Mouse (Mus musculus): ENCODE results near the gene Hoxa11.

The Hoxa11 gene

GRCm38 (mm10) chr6:52232984-52233545, 12.5 kb downstream of the Hoxa11 start:
- no peak for DNase-seq (ENCODE audit: low spot score in 2 of 2)

GRCm38 (mm10) chr6:52232568-52232965, 13.0 kb downstream of the Hoxa11 start:
- DNase-seq (ENCODE audit: low spot score in 2 of 2), result no peak

- DNase-seq (ENCODE audit: low spot score in 2 of 2), result peak in 1 of 2 experiments; percentile 4
Measured at GRCm38 (mm10) chr6:52231885-52232567, 13.6 kb downstream of the Hoxa11 start.

- peak in 1 of 2 experiments; percentile 3 for DNase-seq (ENCODE audit: low spot score in 2 of 2)
Measured at GRCm38 (mm10) chr6:52230516-52231165, 15.0 kb downstream of the Hoxa11 start, which contains the start of gene Hoxa9. TSS of gene Hoxa9 (minus strand) at chr6:52231089.

GRCm38 (mm10) chr6:52229558-52230416, 15.8 kb downstream of the Hoxa11 start:
- no peak for DNase-seq (ENCODE audit: low spot score in 2 of 2)

GRCm38 (mm10) chr6:52228475-52229465, 16.8 kb downstream of the Hoxa11 start:
- no peak for DNase-seq (ENCODE audit: low spot score in 2 of 2)

GRCm38 (mm10) chr6:52227470-52228222, 18.0 kb downstream of the Hoxa11 start:
- no peak for DNase-seq (ENCODE audit: low spot score in 2 of 2)

GRCm38 (mm10) chr6:52226569-52227257, 18.9 kb downstream of the Hoxa11 start:
- no peak for DNase-seq (ENCODE audit: low spot score in 2 of 2)

GRCm38 (mm10) chr6:52225612-52226568, 19.7 kb downstream of the Hoxa11 start:
- DNase-seq (ENCODE audit: low spot score in 2 of 2), result peak in 1 of 2 experiments; percentile 54

GRCm38 (mm10) chr6:52224895-52225611, 20.6 kb downstream of the Hoxa11 start:
- no peak for DNase-seq (ENCODE audit: low spot score in 2 of 2)

GRCm38 (mm10) chr6:52223939-52224760, 21.5 kb downstream of the Hoxa11 start:
- peak in 1 of 2 experiments; percentile 11 for DNase-seq (ENCODE audit: low spot score in 2 of 2)

- no peak for DNase-seq (ENCODE audit: low spot score in 2 of 2)
Measured at GRCm38 (mm10) chr6:52222729-52223128, 22.9 kb downstream of the Hoxa11 start.

- no peak for DNase-seq (ENCODE audit: low spot score in 2 of 2)
Measured at GRCm38 (mm10) chr6:52221993-52222685, 23.5 kb downstream of the Hoxa11 start.

GRCm38 (mm10) chr6:52221337-52221992, 24.1 kb downstream of the Hoxa11 start, which contains the start of gene Hoxa7:
TSS of gene Hoxa7 (minus strand) at chr6:52221854.
- peak; percentile 73 to 83 for DNase-seq (ENCODE audit: low spot score in 2 of 2)

GRCm38 (mm10) chr6:52220865-52221310, 24.7 kb downstream of the Hoxa11 start:
- no peak for DNase-seq (ENCODE audit: low spot score in 2 of 2)
